Mouse (Mus musculus) lung, postnatal 4 days (tissue): ENCODE results near the gene Cpne5.
"Not testable (repeated sequence)": the region's sequence is repeated elsewhere in the genome, so short reads cannot be mapped to it uniquely, and the experiment has no call there.

Experiments used
- DNase-seq, 2 experiments: peaks; one replicate each; pipeline ENCODE4 v3.0.0; 2021

The Cpne5 gene

DNA sequence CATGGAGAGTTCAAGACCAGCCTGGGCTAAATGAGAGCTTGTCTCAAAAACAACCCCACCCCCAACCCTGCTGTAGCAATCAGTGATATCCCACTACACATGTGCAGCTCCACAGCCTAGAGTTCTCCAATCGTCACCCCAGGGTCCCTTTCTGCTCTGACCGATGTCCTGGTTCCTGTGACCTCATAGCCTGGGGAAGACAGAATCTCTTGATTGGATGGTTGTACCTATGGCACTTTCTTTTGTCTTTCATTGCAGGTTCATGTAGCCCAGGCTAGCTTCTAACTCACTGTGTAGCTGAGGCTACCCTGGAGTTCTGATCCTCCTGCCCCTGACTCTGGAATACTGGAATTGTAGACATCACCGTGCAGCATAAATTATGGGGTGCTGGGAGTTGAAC lies 111.4 kb downstream of the Cpne5 start:
- DNase-seq: no peak

GRCm38 (mm10) chr17:29123578-29124174 lies 114.3 kb downstream of the Cpne5 start:
- DNase-seq: peak in 1 of 2 experiments; percentile 48

DNA sequence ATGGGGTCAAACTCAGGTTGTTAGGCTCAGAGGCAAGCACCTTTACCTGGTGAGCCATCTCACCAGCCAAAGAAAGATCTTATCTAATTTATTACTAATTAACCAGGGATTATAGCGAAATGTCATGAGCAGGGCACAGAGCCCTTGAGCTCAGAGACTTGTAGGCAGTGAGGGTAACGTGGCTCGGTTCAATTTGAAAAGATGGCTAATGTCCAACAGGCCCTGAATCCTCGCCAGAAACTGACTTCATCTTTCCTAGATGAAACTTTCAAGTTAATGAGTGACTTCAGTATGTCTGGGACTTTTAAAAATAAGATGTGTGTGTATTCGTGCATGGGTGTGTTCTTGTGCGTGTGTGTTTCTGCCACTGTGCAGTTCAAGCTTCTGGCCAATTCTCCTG lies 115.2 kb downstream of the Cpne5 start:
- peak in 1 of 2 experiments; percentile 58 for DNase-seq

- DNase-seq: peak; percentile 66 to 83
Observed at GRCm38 (mm10) chr17:29120666-29121065, 117.3 kb downstream of the Cpne5 start.

DNA sequence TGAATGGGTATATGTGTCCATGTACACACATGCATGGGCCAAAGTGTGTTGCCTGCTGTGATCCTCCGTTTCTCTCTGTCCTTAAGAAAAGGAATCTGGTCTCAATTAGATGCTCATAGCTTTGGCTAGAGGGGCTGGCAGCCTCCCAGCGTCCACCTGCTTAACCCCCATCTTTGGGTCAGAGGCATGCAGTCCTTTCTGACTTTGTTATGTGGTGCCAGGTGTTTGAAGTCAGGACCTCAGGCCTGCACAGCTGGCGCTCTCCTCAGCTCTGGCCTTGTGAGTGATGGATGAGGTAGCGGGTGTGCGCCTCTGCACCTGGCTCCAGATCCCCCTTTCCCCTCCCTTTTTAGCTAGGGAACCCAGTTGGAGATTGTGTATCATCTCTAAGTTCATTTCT lies 119.9 kb downstream of the Cpne5 start:
- DNase-seq: no peak

GRCm38 (mm10) chr17:29117006-29117648 lies 120.8 kb downstream of the Cpne5 start:
- no peak for DNase-seq

GRCm38 (mm10) chr17:29116023-29116422 lies 121.9 kb downstream of the Cpne5 start:
- no peak for DNase-seq

DNA sequence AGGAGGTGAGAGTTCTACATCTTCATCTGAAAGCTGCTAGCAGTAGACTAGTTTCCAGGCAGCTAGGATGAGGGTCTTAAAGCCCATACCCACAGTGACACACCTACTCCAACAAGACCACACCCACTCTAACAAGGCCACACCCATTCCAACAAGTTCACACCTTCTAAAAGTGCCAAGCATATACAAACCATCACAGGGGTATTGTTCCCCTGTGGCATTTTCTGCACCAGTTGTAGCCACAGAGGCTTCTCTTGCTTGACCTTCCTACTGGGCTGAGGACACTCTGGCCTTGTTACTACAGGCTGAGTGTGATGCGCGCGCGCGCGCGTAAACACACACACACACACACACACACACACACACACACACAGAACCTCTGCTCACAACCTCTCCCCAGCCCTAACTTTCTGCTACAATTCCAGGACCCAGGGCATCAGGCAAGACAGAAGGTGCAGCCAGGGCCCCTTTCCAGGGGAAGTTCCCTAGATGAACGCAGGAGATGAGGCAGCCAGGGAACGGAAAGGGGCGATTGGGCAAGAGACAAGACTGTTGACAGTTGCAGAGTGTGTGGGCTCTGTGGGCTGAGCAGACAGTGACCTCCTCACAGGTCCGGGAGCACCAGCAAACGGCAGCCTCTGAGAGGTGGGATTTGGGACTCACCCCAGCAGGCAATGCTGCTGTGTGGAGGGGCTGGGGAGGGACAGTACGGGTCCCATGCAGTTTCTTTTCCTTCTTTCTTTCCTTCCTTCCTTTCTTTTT lies 124.2 kb downstream of the Cpne5 start, which contains the start of gene Rab44:
Gene Rab44 (plus strand): TSS at position 555 of the 762 bp plus-strand sequence.
- peak in 1 of 2 experiments; percentile 56 for DNase-seq

GRCm38 (mm10) chr17:29111332-29111731 lies 126.6 kb downstream of the Cpne5 start:
- DNase-seq: no peak

- DNase-seq: not testable (repeated sequence)
Observed at GRCm38 (mm10) chr17:29110356-29110755, 127.6 kb downstream of the Cpne5 start.
